In the genomic region with DNA sequence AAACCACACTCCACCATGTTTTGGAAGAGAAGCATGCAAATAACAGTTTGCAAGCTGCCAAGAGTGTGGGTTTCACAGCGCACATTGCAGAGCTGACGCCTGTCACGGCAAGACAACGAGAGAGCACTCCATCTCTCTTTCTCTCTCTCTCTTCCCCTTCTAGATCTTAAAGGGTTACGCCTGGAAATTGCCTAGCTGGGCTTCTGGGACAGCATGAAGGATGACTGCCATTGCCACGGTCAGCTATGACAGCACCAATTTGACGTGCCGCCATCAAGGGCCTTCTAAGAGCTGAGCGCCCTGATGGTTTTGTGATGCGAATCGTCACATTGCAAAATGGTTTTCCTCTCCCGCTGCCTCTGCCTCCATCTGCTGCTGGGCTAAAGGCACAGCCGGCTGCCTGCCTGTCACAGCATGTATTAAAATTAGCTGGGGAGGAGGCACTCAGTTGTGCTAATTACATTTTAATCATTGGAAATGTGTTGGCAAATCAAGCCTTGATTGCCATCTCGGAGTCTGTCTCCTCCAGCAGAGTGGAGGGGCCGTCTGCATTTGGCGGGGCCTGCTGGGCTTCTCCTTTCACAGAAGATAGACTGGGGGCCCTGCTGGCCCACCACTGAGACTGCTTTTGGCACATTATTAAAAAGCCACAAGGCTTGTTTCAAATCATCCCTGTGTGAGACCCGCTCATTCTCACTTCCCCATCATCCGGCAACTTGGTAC, we compare ENCODE assay signal across 8 mouse cellular contexts.
DNase-seq lines count a peak whose midpoint lies in the region; ATAC-seq and TF ChIP-seq lines count a peak whose summit lies in the region.

No protein-coding gene starts in this region.

- H3K9ac ChIP-seq in kidney, postnatal 0 days (ENCODE audit: low read depth, low read length): no peak overlapping the region
- no peak overlapping the region for H3K9ac ChIP-seq in kidney, embryonic 16.5 days (replicated peaks; ENCODE audit: low read length)
- H3K9ac ChIP-seq in forebrain, embryonic 16.5 days (replicated peaks; ENCODE audit: low read depth, low read length): 0 out of 2 replicates have a peak overlapping the region, but pooled peaks have one; percentile 36

- no peak overlapping the region for H3K4me2 ChIP-seq in kidney, postnatal 0 days (ENCODE audit: low read length)
- H3K4me2 ChIP-seq in kidney, embryonic 16.5 days (replicated peaks; ENCODE audit: low read depth, low read length): no peak overlapping the region
- peak overlapping the region; percentile 52 for H3K4me2 ChIP-seq in forebrain, embryonic 16.5 days (ENCODE audit: low read length)

- WGBS in kidney, postnatal 0 days: 71% methylated on average over 18 of the region's 18 CpGs
- 65% methylated on average over 18 of the region's 18 CpGs for WGBS in kidney, embryonic 16.5 days
- 4% methylated on average over 18 of the region's 18 CpGs for WGBS in forebrain, embryonic 16.5 days
- 32% methylated on average over 18 of the region's 18 CpGs for WGBS in olfactory bulb, adult 2 months

- no peaks in the 10 kb centered on the region for H3K27me3 ChIP-seq in kidney, postnatal 0 days (ENCODE audit: insufficient read depth, low read length)
- no peaks in the 10 kb centered on the region for H3K27me3 ChIP-seq in kidney, embryonic 16.5 days (ENCODE audit: insufficient read depth, low read length)
- no peaks in the 10 kb centered on the region for H3K27me3 ChIP-seq in forebrain, embryonic 16.5 days (replicated peaks; ENCODE audit: control insufficient read depth, insufficient read depth, low read length)

- no peak for ATAC-seq in kidney, postnatal 0 days (replicated peaks; ENCODE audit: low FRiP score, low read depth)
- no peak for ATAC-seq in kidney, embryonic 16.5 days (ENCODE audit: low FRiP score, low TSS enrichment)
- peak; percentile 93 for ATAC-seq in forebrain, embryonic 16.5 days

- no peak for TF ChIP-seq POLR2A in olfactory bulb, adult 2 months (IDR thresholded peaks at IDR 0.05; ENCODE audit: insufficient read depth, low read depth, low read length)

- no peak overlapping the region for H3K27ac ChIP-seq in kidney, postnatal 0 days
- no peak overlapping the region for H3K27ac ChIP-seq in kidney, embryonic 16.5 days (ENCODE audit: low read length)
- peak overlapping the region; percentile 96 for H3K27ac ChIP-seq in forebrain, embryonic 16.5 days (ENCODE audit: low read length)
- peak overlapping the region; percentile 41; the same call in 1 of the 2 replicates for H3K27ac ChIP-seq in olfactory bulb, adult 2 months (ENCODE audit: insufficient read depth, low read depth, low read length)

- no peaks in the 10 kb centered on the region for H3K9me3 ChIP-seq in kidney, postnatal 0 days (replicated peaks; ENCODE audit: low read length)
- no peaks in the 10 kb centered on the region for H3K9me3 ChIP-seq in kidney, embryonic 16.5 days (ENCODE audit: low read length)
- no peaks in the 10 kb centered on the region for H3K9me3 ChIP-seq in forebrain, embryonic 16.5 days (ENCODE audit: control insufficient read depth, low read length)

- no peak overlapping the region for H3K4me3 ChIP-seq in kidney, postnatal 0 days (replicated peaks; ENCODE audit: low read depth, low read length)
- no peak overlapping the region for H3K4me3 ChIP-seq in kidney, embryonic 16.5 days (ENCODE audit: low read length)
- peak overlapping the region; percentile 16; the same call in 1 of the 2 replicates for H3K4me3 ChIP-seq in forebrain, embryonic 16.5 days (replicated peaks; ENCODE audit: low read length)
- H3K4me3 ChIP-seq in olfactory bulb, adult 2 months (ENCODE audit: insufficient read depth, low read depth, low read length): no peak overlapping the region

- H3K4me1 ChIP-seq in kidney, postnatal 0 days (replicated peaks; ENCODE audit: insufficient read depth, low read length): no peaks in the 10 kb centered on the region
- no peaks in the 10 kb centered on the region for H3K4me1 ChIP-seq in kidney, embryonic 16.5 days (ENCODE audit: insufficient read depth, low read length)
- peaks cover 54% of the 10 kb centered on the region for H3K4me1 ChIP-seq in forebrain, embryonic 16.5 days (replicated peaks; ENCODE audit: control insufficient read depth, insufficient read depth, low read length)
- H3K4me1 ChIP-seq in olfactory bulb, adult 2 months (ENCODE audit: control insufficient read depth, insufficient read depth, low read length): peaks cover 16% of the 10 kb centered on the region

- no peak for DNase-seq in kidney, postnatal 0 days (ENCODE audit: low spot score)
- DNase-seq in layer of hippocampus, postnatal 36 days: peak; percentile 86 to 89
- DNase-seq in kidney, postnatal 36 days: no peak
- DNase-seq in ovary, postnatal 10 days (ENCODE audit: low spot score): no peak
- no peak for DNase-seq in liver

- H3K36me3 ChIP-seq in kidney, postnatal 0 days (ENCODE audit: insufficient read depth, low read length): no peaks in the 10 kb centered on the region
- H3K36me3 ChIP-seq in kidney, embryonic 16.5 days (ENCODE audit: insufficient read depth, low read length): no peaks in the 10 kb centered on the region
- H3K36me3 ChIP-seq in forebrain, embryonic 16.5 days (ENCODE audit: control insufficient read depth, insufficient read depth): no peaks in the 10 kb centered on the region

- peak; percentile 26; the same call in 1 of the 2 replicates for TF ChIP-seq CTCF in kidney, postnatal 0 days (IDR thresholded peaks at IDR 0.05; ENCODE audit: low read depth)
- no peak for TF ChIP-seq CTCF in olfactory bulb, adult 2 months (IDR thresholded peaks at IDR 0.05; ENCODE audit: insufficient read depth, low read depth, low read length)

Comparison
In these comparisons a context has a peak if more than half of its experiments do, and no peak if none do; other contexts are left out.
1. DNase-seq: peak in layer of hippocampus, postnatal 36 days (2 of 2); none in kidney, postnatal 0 days (single experiment), kidney, postnatal 36 days (0 of 2), ovary, postnatal 10 days (single experiment) and liver (single experiment).
2. H3K27ac ChIP-seq: peak in forebrain, embryonic 16.5 days (single experiment) and olfactory bulb, adult 2 months (single experiment); none in kidney, postnatal 0 days (single experiment) and kidney, embryonic 16.5 days (single experiment).